Mouse (Mus musculus) midbrain, postnatal 0 days (tissue): ENCODE results near the gene Plcxd2. TPM values are rescaled to one million over a fixed set of nuclear protein-coding genes. Genes with fewer than 3 reads are reported as not detected.

Experiments used
- ATAC-seq: fragments of 200-750 bp; cut with Nextera tagmentation; 2 replicates; pipeline ENCODE4 v1.8.0; 2017; ENCODE audit warnings: moderate number of reproducible peaks, mild to moderate bottlenecking, moderate TSS enrichment, moderate library complexity; ENCODE audit not compliant: low FRiP score
- DNase-seq: peaks from one replicate; pipeline ENCODE4 v3.0.0-alpha.2; 2015; ENCODE audit warnings: low spot score
- H3K27ac ChIP-seq: fragments of 300-500 bp; sonication (generic); 2 replicates; pipeline ENCODE4 v1.5.1; 2014; ENCODE audit warnings: low read depth, mild to moderate bottlenecking, low read length, mixed read lengths
- H3K27me3 ChIP-seq: fragments of 300-500 bp; sonication (generic); 2 replicates; pipeline ENCODE4 v1.6.1; 2014; ENCODE audit warnings: low read length, control low read depth, mixed read lengths; ENCODE audit not compliant: insufficient read depth
- H3K36me3 ChIP-seq: fragments of 300-500 bp; sonication (generic); 2 replicates; pipeline ENCODE4 v1.6.1; 2014; ENCODE audit warnings: low read length, control low read depth, mixed read lengths; ENCODE audit not compliant: insufficient read depth
- H3K4me1 ChIP-seq: fragments of 300-500 bp; sonication (generic); 2 replicates; pipeline ENCODE4 v1.6.1; 2014; ENCODE audit warnings: mild to moderate bottlenecking, control low read depth, antibody characterized with exemption, low read length, mixed read lengths; ENCODE audit not compliant: insufficient read depth
- H3K4me2 ChIP-seq: fragments of 300-500 bp; sonication (generic); 2 replicates; pipeline ENCODE4 v1.6.1; 2014; ENCODE audit warnings: low read depth, mild to moderate bottlenecking, low read length, mixed read lengths; ENCODE audit not compliant: poor library complexity, severe bottlenecking
- H3K4me3 ChIP-seq: fragments of 300-500 bp; sonication (generic); 2 replicates; pipeline ENCODE4 v1.5.1; 2014; ENCODE audit warnings: low read depth, mild to moderate bottlenecking, low read length, moderate library complexity
- H3K9ac ChIP-seq: fragments of 300-500 bp; sonication (generic); replicated peaks from 2 replicates; pipeline ENCODE4 v1.6.1; 2014; ENCODE audit warnings: mild to moderate bottlenecking, low read length, moderate library complexity, mixed read lengths; ENCODE audit not compliant: poor library complexity, severe bottlenecking
- H3K9me3 ChIP-seq: fragments of 300-500 bp; sonication (generic); 2 replicates; pipeline ENCODE4 v1.6.1; 2016; ENCODE audit warnings: low read length, control low read depth
- CTCF ChIP-seq: IDR thresholded peaks from 2 replicates; pipeline ENCODE4 v1.5.1; 2016; ENCODE audit warnings: antibody characterized with exemption, mild to moderate bottlenecking
- WGBS: fragments of 180-500 bp; shearing (Covaris S2); extraction: QIAGEN DNeasy Blood & Tissue Kit; methylation state at CpG from one replicate; pipeline ENCODE4 v1.1.7; 2014; 5-methylcytosine and 5-hydroxymethylcytosine counted together
- polyA plus RNA-seq: library from polyadenylated mRNA; unstranded; fragments of >200 nt; fragmentation: Nextera tagmentation; extraction: Ambion mirVana; gene quantifications from 2 replicates; pipeline ENCODE4 v1.2.1, GENCODE M21; 2015
- total RNA-seq: library from RNA; depleted of rRNA; stranded (reverse); fragments of >200 nt; gene quantifications from 2 replicates; pipeline ENCODE4 v1.2.3, GENCODE M21; 2014

Plcxd2 gene
- total and polyA plus RNA-seq, 2 experiments from 2014 or later = 12.9 to 41.5 TPM

GRCm38 (mm10) chr16:45935956-45936483 is 74.0 kb downstream of the Plcxd2 start:
- Histone ChIP-seq H3K4me3 (no peak overlapping the region), H3K27ac (no peak overlapping the region), H3K9me3 (no peaks in the 10 kb centered on the region), H3K36me3 (no peaks in the 10 kb centered on the region), H3K27me3 (no peaks in the 10 kb centered on the region), H3K4me2 (no peak overlapping the region), H3K4me1 (no peaks in the 10 kb centered on the region), H3K9ac (no peak overlapping the region)
- 80% methylated on average over 3 of the region's 3 CpGs for WGBS
- DNase-seq = no peak
- no peak for TF ChIP-seq CTCF
- no peak for ATAC-seq

GRCm38 (mm10) chr16:45934721-45935407 is 75.2 kb downstream of the Plcxd2 start:
- Histone ChIP-seq H3K4me3 (no peak overlapping the region), H3K27me3 (no peaks in the 10 kb centered on the region), H3K36me3 (no peaks in the 10 kb centered on the region), H3K4me2 (no peak overlapping the region), H3K4me1 (no peaks in the 10 kb centered on the region), H3K9ac (no peak overlapping the region), H3K9me3 (no peaks in the 10 kb centered on the region), H3K27ac (no peak overlapping the region)
- DNase-seq = no peak
- 57% methylated on average over 2 of the region's 2 CpGs for WGBS
- no peak for ATAC-seq
- no peak for TF ChIP-seq CTCF

GRCm38 (mm10) chr16:45930308-45930707 is 79.7 kb downstream of the Plcxd2 start:
- no peaks in the 10 kb centered on the region for H3K27me3 ChIP-seq
- H3K4me3 ChIP-seq = no peak overlapping the region
- TF ChIP-seq CTCF = no peak
- H3K27ac ChIP-seq = no peak overlapping the region
- no peak overlapping the region for H3K9ac ChIP-seq
- no peaks in the 10 kb centered on the region for H3K36me3 ChIP-seq
- DNase-seq (no peak), ATAC-seq (no peak)
- H3K9me3 ChIP-seq = no peaks in the 10 kb centered on the region
- no peak overlapping the region for H3K4me2 ChIP-seq
- H3K4me1 ChIP-seq = no peaks in the 10 kb centered on the region
- WGBS = 89% methylated on average over 3 of the region's 3 CpGs

GRCm38 (mm10) chr16:45928090-45928489 is 81.9 kb downstream of the Plcxd2 start:
- Histone ChIP-seq H3K9ac (no peak overlapping the region), H3K4me2 (no peak overlapping the region), H3K4me1 (no peaks in the 10 kb centered on the region), H3K27me3 (no peaks in the 10 kb centered on the region), H3K4me3 (no peak overlapping the region), H3K27ac (no peak overlapping the region), H3K36me3 (no peaks in the 10 kb centered on the region), H3K9me3 (no peaks in the 10 kb centered on the region)
- no peak for TF ChIP-seq CTCF
- 82% methylated on average over 4 of the region's 4 CpGs for WGBS
- ATAC-seq (no peak), DNase-seq (no peak)

GRCm38 (mm10) chr16:45927601-45928000 is 82.4 kb downstream of the Plcxd2 start:
- Histone ChIP-seq H3K9ac (no peak overlapping the region), H3K36me3 (no peaks in the 10 kb centered on the region), H3K4me1 (no peaks in the 10 kb centered on the region), H3K4me3 (no peak overlapping the region), H3K27me3 (no peaks in the 10 kb centered on the region), H3K9me3 (no peaks in the 10 kb centered on the region), H3K4me2 (no peak overlapping the region), H3K27ac (no peak overlapping the region)
- ATAC-seq (no peak), DNase-seq (no peak)
- 65% methylated on average over 3 of the region's 3 CpGs for WGBS
- no peak for TF ChIP-seq CTCF

GRCm38 (mm10) chr16:45926875-45927274 is 83.1 kb downstream of the Plcxd2 start:
- H3K4me1 ChIP-seq = no peaks in the 10 kb centered on the region
- no peak overlapping the region for H3K9ac ChIP-seq
- no peaks in the 10 kb centered on the region for H3K36me3 ChIP-seq
- ATAC-seq (no peak), DNase-seq (no peak)
- WGBS = 86% methylated on average over 5 of the region's 5 CpGs
- H3K4me2 ChIP-seq = no peak overlapping the region
- no peaks in the 10 kb centered on the region for H3K27me3 ChIP-seq
- no peak for TF ChIP-seq CTCF
- H3K4me3 ChIP-seq = no peak overlapping the region
- no peak overlapping the region for H3K27ac ChIP-seq
- no peaks in the 10 kb centered on the region for H3K9me3 ChIP-seq
